Mouse (Mus musculus) brain, embryonic 14.5 days (tissue): ENCODE measurements around the gene Mcm3. TPM values are rescaled to one million over a fixed set of nuclear protein-coding genes. Genes with fewer than 3 reads are reported as not detected.
"Not testable (repeated sequence)": the region's sequence is repeated elsewhere in the genome, so short reads cannot be mapped to it uniquely, and the experiment has no call there.

ENCODE experiments used
- DNase-seq: peaks from one replicate; pipeline ENCODE4 v3.0.0-alpha.2; 2011; ENCODE audit warnings: low read depth
- CTCF ChIP-seq: fragments of 200-500 bp; IDR thresholded peaks from 2 replicates; pipeline ENCODE4 v1.5.1; 2012; ENCODE audit warnings: inconsistent platforms, mild to moderate bottlenecking, moderate library complexity, borderline replicate concordance; ENCODE audit not compliant: insufficient read depth, insufficient read length; ENCODE audit errors: extremely low read depth
- POLR2A ChIP-seq: fragments of 200-500 bp; IDR thresholded peaks from 2 replicates; pipeline ENCODE4 v1.6.1; 2012; ENCODE audit warnings: mild to moderate bottlenecking, inconsistent platforms, borderline replicate concordance; ENCODE audit not compliant: poor library complexity, insufficient read depth, insufficient read length, severe bottlenecking; ENCODE audit errors: extremely low read depth
- polyA plus RNA-seq: library from polyadenylated mRNA; depleted of rRNA; stranded (reverse); fragments of >200 nt; gene quantifications from 2 replicates; pipeline ENCODE4 v1.2.3, GENCODE M21; 2012

Gene Mcm3
- polyA plus RNA-seq, 1 experiment = 29.0 TPM

DNA sequence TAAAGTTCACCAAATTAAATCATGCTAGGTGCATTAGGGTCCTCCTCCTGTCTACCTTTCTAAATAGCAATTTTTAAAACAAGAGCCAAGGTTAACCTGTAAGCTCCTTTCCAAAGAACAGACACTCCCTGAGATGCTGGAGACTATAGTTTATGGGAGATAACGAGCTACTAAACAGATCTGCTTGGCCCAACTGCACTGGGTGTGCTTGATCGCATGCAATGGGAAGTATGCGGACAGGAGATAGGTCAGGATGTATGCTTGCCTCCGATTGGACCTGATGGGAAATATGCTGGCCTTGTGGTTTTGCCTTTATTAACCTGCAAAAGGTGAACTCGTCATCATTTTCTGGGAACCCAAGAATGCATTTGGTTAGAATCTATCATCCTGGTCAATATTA is 24.9 kb downstream of the Mcm3 start:
- no peak for TF ChIP-seq CTCF
- TF ChIP-seq POLR2A = no peak
- no peak for DNase-seq

DNA sequence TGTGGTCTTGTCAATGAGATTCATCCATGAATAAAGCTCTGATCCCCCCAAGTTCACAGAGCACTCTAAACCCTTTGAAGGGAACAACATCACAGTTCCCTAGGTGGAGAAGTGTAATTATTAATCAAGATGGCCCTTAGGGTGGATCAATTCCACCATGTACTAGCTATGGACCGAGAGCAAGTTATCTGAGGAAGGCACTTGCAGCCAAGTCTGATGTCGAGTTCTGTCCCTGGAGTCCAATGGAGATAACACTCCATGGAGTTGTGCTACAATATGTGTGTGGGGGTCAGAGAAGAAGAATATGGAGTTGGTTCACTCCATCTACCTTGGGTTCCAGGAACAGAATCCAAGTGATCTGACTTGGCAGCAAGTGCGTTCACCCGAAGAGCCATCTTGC is 25.4 kb downstream of the Mcm3 start:
- TF ChIP-seq POLR2A (no peak), CTCF (no peak)
- no peak for DNase-seq

DNA sequence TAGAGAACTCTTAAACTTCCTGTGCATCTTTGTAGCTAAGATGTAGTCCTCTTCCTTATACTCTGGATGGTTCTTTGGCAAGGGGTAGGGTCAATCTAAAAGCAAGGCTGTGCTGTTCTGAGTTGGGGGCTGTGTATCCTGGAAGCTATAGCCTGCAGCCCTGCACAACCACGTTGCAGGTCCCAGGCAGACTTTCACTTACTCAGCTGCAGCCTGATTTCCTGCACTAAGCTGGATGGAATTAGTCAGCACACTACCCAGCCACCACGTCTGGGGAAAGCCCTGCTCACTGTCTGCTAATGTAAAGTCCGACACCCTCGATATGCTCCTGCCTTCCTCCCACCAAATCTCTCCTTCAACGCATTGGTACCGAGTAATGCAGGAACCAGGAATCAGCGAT is 28.7 kb downstream of the Mcm3 start:
- DNase-seq = no peak

DNA sequence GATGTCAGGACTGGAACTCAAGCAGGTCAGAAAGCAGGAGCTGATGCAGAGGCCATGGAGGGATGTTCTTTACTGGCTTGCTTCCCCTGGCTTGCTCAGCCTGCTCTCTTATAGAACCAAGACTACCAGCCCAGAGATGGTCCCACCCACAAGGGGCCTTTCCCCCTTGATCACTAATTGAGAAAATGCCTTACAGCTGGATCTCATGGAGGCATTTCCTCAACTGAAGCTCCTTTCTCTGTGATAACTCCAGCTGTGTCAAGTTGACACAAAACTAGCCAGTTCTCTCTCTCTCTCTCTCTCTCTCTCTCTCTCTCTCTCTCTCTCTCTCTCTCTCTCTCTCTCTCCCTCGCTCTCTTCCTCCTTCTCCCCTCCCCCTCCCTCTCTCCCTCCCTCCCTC is 29.6 kb downstream of the Mcm3 start, which contains the start of gene Il17f:
Il17f (minus strand) TSS at position 101 of the 400 bp plus-strand sequence.
- DNase-seq = not testable (repeated sequence)

More for the DNA sequence above, 28.7 kb downstream of the Mcm3 start:
- TF ChIP-seq CTCF = no peak
- TF ChIP-seq POLR2A = no peak

DNA sequence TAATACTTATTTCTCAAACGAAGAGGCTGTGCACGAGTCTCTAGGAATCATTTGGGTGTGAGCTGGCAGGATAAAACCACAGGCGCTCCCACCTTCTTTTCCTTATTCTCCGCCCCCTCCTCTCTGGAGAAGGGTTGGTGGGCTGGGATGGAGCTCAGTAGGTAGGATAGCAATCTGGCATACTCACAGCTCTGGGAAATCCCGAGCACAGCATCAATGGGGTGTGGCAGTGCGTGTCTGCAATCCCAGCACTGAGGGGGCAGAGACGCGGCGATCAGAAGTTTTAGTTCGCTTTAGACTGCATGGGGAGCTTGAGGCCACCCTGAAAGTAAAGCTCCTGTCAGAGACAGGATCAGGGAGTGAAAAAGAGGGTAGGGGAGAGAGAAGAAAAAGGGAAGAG is 31.7 kb downstream of the Mcm3 start:
- DNase-seq = no peak
- no peak for TF ChIP-seq POLR2A
- TF ChIP-seq CTCF = no peak

DNA sequence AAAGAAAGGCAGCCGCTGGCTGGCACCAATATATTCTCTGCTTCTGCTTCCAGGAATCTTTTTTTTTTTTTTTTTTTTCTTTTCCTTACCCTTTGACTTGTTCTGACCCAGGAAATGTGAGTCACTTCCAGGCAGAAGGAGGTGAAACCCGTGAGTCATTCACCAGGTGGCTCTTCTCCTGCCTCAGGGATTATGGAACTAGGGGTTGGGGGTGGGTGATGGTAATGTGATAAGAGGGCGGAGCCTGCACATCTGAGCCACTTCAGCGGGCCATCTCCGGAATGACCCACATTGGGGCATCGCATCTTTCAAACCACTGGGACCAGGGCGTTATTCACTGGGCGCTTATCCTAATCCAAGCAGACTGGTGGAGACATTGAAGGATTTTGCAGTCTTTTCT is 33.1 kb downstream of the Mcm3 start:
- DNase-seq = no peak
- TF ChIP-seq CTCF (no peak), POLR2A (no peak)

DNA sequence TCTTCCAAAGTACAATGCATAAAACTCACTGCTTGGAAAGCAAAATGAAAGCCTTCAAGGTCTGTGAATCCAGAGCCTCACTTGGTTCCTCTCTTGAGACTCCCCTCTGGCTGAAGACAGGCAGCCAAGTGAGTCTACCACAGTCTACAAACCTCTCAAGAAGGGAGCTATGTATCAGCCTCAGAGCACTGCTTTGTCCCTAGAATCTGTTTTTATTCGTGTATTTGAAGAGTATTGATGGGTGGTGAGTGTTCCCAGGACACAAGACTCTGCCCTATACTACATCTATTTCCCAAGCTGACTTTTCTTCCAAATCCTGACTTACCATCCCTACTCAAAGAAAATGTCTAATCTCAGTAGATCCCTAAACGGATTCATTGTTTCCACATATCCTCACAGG is 41.7 kb downstream of the Mcm3 start:
- DNase-seq = no peak
- no peak for TF ChIP-seq POLR2A
- TF ChIP-seq CTCF = no peak

DNA sequence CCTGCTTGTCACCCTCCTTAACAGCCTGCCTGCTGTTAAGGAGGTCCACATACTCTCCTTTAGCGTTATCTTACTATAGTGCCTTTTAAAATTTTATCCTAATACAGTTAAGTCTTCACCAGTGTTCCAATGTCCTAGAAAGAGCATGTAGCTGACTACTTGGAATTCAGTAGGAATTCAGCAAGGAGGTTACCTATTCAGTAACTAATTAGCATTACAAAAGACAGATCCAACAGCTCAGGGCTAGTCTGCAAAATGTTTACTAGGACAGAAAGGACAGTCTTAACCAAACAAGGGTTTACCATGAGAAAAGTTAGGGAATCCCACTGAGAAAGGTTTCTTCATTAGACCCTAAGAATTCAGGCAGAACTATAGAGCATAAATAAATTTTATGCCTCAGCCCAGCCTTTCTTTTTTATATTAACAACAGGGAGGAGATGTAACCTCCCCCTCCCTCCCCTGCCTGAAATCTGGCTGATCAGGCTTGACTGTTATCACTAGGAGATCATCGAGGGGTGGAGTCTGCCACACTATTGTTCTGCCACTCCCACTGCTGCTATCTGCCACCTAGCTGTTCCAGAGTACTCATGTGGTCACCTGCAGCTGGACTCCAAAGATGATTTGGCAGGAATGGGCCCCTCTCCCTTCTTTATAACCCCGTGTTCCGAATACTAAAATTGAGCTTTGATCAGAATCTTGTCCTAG is 45.9 kb downstream of the Mcm3 start:
- DNase-seq = not testable (repeated sequence)

DNA sequence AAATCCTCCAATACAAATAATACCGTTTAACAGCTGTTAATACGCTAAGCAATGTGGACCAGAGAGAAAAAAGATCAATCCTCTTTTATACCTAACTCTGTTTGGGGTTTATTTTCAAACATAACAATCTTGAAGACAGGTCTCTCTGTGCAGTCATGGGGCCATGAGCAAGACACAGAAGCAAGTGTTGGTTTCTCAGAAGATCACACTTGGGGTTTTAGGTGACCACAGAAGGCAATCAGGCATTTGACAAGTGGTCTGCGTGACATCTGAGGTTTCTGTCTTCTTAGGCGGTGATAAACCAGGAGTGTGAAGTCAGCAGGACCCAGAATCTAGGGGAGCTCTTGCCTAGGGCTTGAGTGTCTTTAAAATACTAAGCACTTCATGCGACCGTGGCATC is 53.6 kb downstream of the Mcm3 start:
- DNase-seq = no peak
- TF ChIP-seq CTCF (no peak), POLR2A (no peak)

DNA sequence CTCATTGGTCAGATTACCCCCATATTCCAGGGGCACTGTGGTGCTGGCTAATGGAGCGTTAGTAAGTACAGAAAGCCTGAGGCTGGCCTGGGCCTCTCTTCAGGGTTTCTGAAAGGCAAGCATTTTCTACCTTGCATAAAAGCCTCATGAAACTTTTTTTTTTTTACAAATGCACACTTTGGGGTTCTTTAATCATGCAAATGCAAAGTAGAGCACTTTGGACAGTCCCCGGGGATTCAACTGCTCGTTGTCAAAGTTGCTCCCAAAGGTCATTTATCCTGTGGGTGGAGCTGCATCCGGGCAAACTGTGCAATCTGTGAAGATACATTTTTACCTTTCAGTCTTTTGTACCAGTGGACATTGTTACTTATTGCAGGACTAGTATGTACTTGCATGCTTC is 58.7 kb downstream of the Mcm3 start:
- TF ChIP-seq POLR2A = no peak
- TF ChIP-seq CTCF = no peak
- DNase-seq = peak; percentile 13

DNA sequence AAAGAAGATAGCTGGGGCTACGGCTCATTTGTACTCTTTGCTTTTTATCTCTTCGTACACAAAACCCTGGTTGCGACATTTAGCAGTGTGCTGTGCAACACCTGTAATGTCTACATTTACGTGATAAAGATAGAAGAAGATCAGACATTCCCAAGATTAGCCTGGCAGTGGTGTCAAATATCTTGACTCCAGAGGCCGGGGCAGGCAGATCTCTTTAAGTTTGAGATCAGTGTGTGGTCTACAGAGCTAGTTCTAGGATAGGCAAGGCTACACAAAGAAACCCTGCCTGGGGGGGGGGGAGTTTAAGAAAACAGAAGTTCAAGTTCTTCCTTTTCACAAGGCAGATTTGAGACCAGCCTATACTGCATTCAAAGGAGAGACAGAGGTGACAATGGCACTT is 59.8 kb downstream of the Mcm3 start:
- no peak for DNase-seq
- no peak for TF ChIP-seq POLR2A
- no peak for TF ChIP-seq CTCF

DNA sequence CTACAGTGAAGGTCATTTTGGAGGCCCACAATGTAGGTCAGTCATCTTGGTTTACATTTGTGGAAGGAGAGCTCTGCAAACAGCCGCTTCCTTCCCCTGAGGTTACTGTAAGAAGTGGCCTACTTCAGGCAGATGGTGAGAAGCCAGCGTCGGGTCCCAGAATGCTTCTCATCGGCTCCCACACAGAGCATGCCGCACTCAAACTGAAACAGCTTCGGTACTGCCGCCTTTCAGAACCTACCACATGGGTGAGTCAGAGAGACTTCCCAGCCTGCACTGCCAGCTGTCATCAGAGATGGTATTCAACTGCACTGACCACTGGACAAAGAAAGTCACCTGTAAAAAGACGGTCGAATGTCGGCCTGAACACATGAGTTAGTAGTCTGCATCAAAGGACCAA is 60.3 kb downstream of the Mcm3 start:
- DNase-seq = no peak
- TF ChIP-seq POLR2A (no peak), CTCF (no peak)

DNA sequence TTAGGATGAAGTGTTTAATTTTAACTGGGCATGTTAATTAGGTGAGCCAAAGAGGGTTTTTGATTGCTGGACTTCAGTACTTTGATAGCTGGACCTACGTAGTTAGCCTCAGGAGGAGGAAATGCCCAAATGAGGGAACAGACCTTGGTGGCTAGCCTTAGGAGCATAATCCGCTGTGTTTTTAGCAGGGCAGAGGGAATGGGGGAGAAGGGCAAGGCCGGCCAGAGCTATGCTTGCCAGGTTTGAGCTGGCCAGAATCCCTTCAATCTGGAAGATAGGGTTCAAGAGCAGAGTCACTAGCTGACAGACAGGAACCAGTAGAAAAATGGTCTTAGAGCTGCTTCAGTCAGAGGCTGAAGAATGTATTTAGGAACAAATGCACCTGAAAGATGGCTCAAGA is 62.5 kb downstream of the Mcm3 start:
- TF ChIP-seq POLR2A (no peak), CTCF (no peak)
- DNase-seq = no peak
